Mouse (Mus musculus) embryonic facial prominence, embryonic 13.5 days (tissue): Measurements from ENCODE around the gene Prss33. TPM values are rescaled to one million over a fixed set of nuclear protein-coding genes. Genes with fewer than 3 reads are reported as not detected.

Experiments
- microRNA-seq: library from miRNA; unstranded; fragments of <30 nt; microRNA quantifications from one replicate; pipeline ENCODE4, GENCODE M21; 2016
- polyA plus RNA-seq: library from polyadenylated mRNA; unstranded; fragments of >200 nt; fragmentation: Nextera tagmentation; extraction: Ambion mirVana; gene quantifications from 2 replicates; pipeline ENCODE4 v1.2.1, GENCODE M21; 2015

Gene Prss33
- polyA plus RNA-seq, 1 experiment from 2014 or later: 0.38 TPM

Small RNA genes within 50 kb of the gene (microRNA-seq; reads per million reads assigned to microRNA genes)
- 1.3 reads per million for gene Mir5125

Other genes starting within 250 kb of the Prss33 start
- 18.2 and 21.9 TPM in 2 replicates for gene Zfp13, start 236.6 kb downstream of the Prss33 start, polyA plus RNA-seq
- gene Zscan10, start 235.2 kb downstream of the Prss33 start, polyA plus RNA-seq: 0.27 and 0.37 TPM in 2 replicates
- 0.55 and 0.77 TPM in 2 replicates for gene Mmp25, start 190.8 kb downstream of the Prss33 start, polyA plus RNA-seq
- gene Bicdl2, start 175.6 kb downstream of the Prss33 start, polyA plus RNA-seq: 3.8 TPM in 2 replicates
- 64.0 and 79.4 TPM in 2 replicates for gene Hcfc1r1, start 162.5 kb downstream of the Prss33 start, polyA plus RNA-seq
- gene Thoc6, start 162.2 kb downstream of the Prss33 start, polyA plus RNA-seq: 46.6 and 53.5 TPM in 2 replicates
- gene Tnfrsf12a, start 158.6 kb downstream of the Prss33 start, polyA plus RNA-seq: 10.4 and 13.1 TPM in 2 replicates
- gene Cldn6, start 156.8 kb downstream of the Prss33 start, polyA plus RNA-seq: 34.8 and 47.1 TPM in 2 replicates
- 8.7 and 14.3 TPM in 2 replicates for gene Cldn9, start 152.0 kb downstream of the Prss33 start, polyA plus RNA-seq
- gene 1520401A03Rik, start 113.3 kb downstream of the Prss33 start, polyA plus RNA-seq: 0.25 and 0.32 TPM in 2 replicates
- gene Pkmyt1, start 109.7 kb downstream of the Prss33 start, polyA plus RNA-seq: 49.3 and 56.2 TPM in 2 replicates
- gene Paqr4, start 95.2 kb downstream of the Prss33 start, polyA plus RNA-seq: 12.4 and 12.5 TPM in 2 replicates
- 31.7 and 42.3 TPM in 2 replicates for gene Kremen2, start 90.2 kb downstream of the Prss33 start, polyA plus RNA-seq
- 90.2 and 95.6 TPM in 2 replicates for gene Flywch1, start 64.5 kb downstream of the Prss33 start, polyA plus RNA-seq
- 54.1 and 65.1 TPM in 2 replicates for gene Flywch2, start 50.0 kb downstream of the Prss33 start, polyA plus RNA-seq
- 616 and 642 TPM in 2 replicates for gene Srrm2, start 45.5 kb downstream of the Prss33 start, polyA plus RNA-seq
- 1,169 and 1,240 TPM in 2 replicates for gene Elob, start 6.9 kb downstream of the Prss33 start, polyA plus RNA-seq
- gene Prss32, start 7.8 kb upstream of the Prss33 start, polyA plus RNA-seq: 0.78 TPM in 1 of 2 replicates, not detected in the other
- 2.0 TPM in 2 replicates for gene Prss41, start 8.1 kb upstream of the Prss33 start, polyA plus RNA-seq
- gene Prss21, start 32.0 kb upstream of the Prss33 start, polyA plus RNA-seq: not detected in 2 replicates
- not detected in 2 replicates for gene Dcpp1, start 44.8 kb upstream of the Prss33 start, polyA plus RNA-seq
- not detected in 2 replicates for gene Dcpp2, start 44.8 kb upstream of the Prss33 start, polyA plus RNA-seq
- gene Dcpp3, start 81.4 kb upstream of the Prss33 start, polyA plus RNA-seq: not detected in 2 replicates
- not detected in 2 replicates for gene Sbp, start 105.6 kb upstream of the Prss33 start, polyA plus RNA-seq
- not detected in 2 replicates for gene Sbpl, start 119.2 kb upstream of the Prss33 start, polyA plus RNA-seq
- 0.18 TPM in 1 of 2 replicates, not detected in the other for gene Prss30, start 144.5 kb upstream of the Prss33 start, polyA plus RNA-seq
- gene Prss22, start 162.0 kb upstream of the Prss33 start, polyA plus RNA-seq: 2.2 and 2.5 TPM in 2 replicates
- 0.28 and 0.38 TPM in 2 replicates for gene Prss27, start 202.1 kb upstream of the Prss33 start, polyA plus RNA-seq
- gene Kctd5, start 237.4 kb upstream of the Prss33 start, polyA plus RNA-seq: 69.1 and 78.9 TPM in 2 replicates